Mouse (Mus musculus) forebrain, embryonic 12.5 days (tissue): ENCODE results near the gene Prps1. TPM values are rescaled to one million over a fixed set of nuclear protein-coding genes. Genes with fewer than 3 reads are reported as not detected.
A peak's percentile ranks its signal among the peaks of the same experiment; 100 is the strongest.
"Not testable (repeated sequence)": the region's sequence is repeated elsewhere in the genome, so short reads cannot be mapped to it uniquely, and the experiment has no call there.

Source experiments
- ATAC-seq: fragments of 200-750 bp; cut with Nextera tagmentation; 2 replicates; pipeline ENCODE4 v1.8.0; 2017; ENCODE audit warnings: moderate TSS enrichment; ENCODE audit not compliant: low FRiP score
- H3K27ac ChIP-seq: fragments of 300-500 bp; sonication (generic); 2 replicates; pipeline ENCODE4 v1.5.1; 2016; ENCODE audit warnings: mild to moderate bottlenecking
- H3K27me3 ChIP-seq: fragments of 300-500 bp; sonication (generic); 2 replicates; pipeline ENCODE4 v1.6.1; 2016; ENCODE audit warnings: mild to moderate bottlenecking
- H3K36me3 ChIP-seq: fragments of 300-500 bp; sonication (generic); replicated peaks from 2 replicates; pipeline ENCODE4 v1.6.1; 2016; ENCODE audit warnings: mild to moderate bottlenecking
- H3K4me1 ChIP-seq: fragments of 300-500 bp; sonication (generic); 2 replicates; pipeline ENCODE4 v1.6.1; 2016
- H3K4me2 ChIP-seq: fragments of 300-500 bp; sonication (generic); 2 replicates; pipeline ENCODE4 v1.6.1; 2016; ENCODE audit warnings: mild to moderate bottlenecking, moderate library complexity
- H3K4me3 ChIP-seq: fragments of 300-500 bp; sonication (generic); replicated peaks from 2 replicates; pipeline ENCODE4 v1.5.1; 2016; ENCODE audit warnings: mild to moderate bottlenecking
- H3K9ac ChIP-seq: fragments of 300-500 bp; sonication (generic); 2 replicates; pipeline ENCODE4 v1.6.1; 2016; ENCODE audit warnings: mild to moderate bottlenecking
- H3K9me3 ChIP-seq: fragments of 300-500 bp; sonication (generic); 2 replicates; pipeline ENCODE4 v1.6.1; 2016
- WGBS: fragments of 180-500 bp; shearing (Covaris S2); methylation state at CpG from one replicate; pipeline ENCODE4 v1.1.7; 2016; 5-methylcytosine and 5-hydroxymethylcytosine counted together
- polyA plus RNA-seq: library from polyadenylated mRNA; unstranded; fragments of >200 nt; fragmentation: Nextera tagmentation; extraction: Ambion mirVana; gene quantifications from 2 replicates; pipeline ENCODE4 v1.2.1, GENCODE M21; 2016

Gene Prps1
- polyA plus RNA-seq, 1 experiment from 2014 or later = 70.9 TPM

DNA sequence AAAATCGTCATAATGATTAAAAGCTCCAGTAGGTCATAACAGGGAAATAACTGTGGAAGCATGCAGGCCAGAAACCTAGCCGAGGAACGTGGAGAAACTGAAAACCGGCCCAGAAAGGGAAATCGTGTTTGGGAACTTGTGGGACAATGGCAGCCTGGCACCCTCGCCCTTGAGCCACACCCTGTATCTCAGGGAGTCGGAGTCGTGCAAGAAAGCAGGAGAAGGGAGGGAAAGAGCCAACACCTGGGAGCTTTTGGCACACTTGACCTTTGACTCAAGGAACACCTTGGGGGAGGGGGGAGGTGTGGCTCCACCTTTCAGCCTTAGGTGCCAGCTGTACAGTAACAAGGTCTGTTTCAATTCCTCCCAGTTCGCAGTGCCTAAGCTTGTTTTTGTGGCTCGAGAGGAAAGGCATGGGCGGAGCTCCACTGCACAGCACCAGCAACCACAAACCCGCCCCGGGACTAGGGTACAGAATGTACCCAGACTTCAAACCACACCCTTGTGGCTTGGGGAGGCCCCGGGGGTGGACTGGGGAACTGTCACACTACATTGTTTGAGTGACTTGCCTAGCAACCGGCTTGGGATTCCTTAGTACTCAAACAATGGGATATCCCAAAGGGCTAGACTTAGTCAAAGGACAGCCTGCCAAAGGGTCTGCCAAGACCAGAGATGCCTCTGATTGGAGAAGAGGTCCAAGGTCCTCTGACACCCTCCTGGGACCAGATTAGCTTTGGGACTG is 49.3 kb downstream of the Prps1 start:
- no peaks in the 10 kb centered on the region for H3K9me3 ChIP-seq
- no peaks in the 10 kb centered on the region for H3K36me3 ChIP-seq
- H3K9ac ChIP-seq = no peak overlapping the region
- peaks cover 69% of the 10 kb centered on the region for H3K27me3 ChIP-seq
- H3K4me1 ChIP-seq = peaks cover 4% of the 10 kb centered on the region; the same call in 1 of the 2 replicates
- no peak for ATAC-seq
- 52% methylated on average over 15 of the region's 15 CpGs for WGBS
- H3K4me3 ChIP-seq = no peak overlapping the region
- H3K4me2 ChIP-seq = no peak overlapping the region
- no peak overlapping the region for H3K27ac ChIP-seq

DNA sequence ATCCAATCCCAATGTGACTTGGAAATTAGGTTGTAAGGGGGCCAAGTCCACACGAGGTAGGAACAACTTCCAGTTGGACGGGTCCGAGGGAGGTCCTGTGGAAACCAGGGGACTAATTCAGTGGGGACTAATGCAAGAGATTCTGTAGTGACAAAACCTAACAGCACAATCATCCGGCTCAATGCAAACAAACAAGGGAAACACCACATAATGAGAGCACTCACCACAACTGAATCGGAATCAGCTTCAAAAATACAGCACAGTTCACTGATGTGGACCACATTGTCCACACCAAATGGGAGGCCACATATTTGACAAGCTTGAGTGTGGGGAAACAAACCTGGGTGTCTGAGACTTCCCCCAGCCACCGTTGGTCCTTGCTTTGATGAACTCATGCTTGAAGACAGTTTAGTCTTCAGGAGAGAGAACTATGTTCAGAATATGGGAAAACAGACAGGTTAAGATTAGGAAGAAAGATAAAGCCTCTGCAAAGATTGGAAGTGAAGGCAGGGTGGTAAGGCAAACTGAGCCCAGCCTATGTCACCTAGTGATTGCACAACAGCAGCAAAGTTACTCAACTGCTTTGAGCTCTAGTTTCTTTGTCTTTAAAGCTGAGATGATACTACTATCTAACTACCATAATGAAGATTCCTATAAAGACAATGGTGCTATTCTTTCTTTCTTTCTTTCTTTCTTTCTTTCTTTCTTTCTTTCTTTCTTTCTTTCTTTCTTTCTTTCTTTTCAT is 50.2 kb downstream of the Prps1 start:
- Histone ChIP-seq H3K27me3 (peaks cover 71% of the 10 kb centered on the region), H3K9ac (no peak overlapping the region), H3K9me3 (no peaks in the 10 kb centered on the region), H3K4me3 (no peak overlapping the region), H3K36me3 (no peaks in the 10 kb centered on the region), H3K4me1 (peaks cover 8% of the 10 kb centered on the region; the same call in 1 of the 2 replicates), H3K27ac (no peak overlapping the region), H3K4me2 (no peak overlapping the region)
- ATAC-seq = no peak
- WGBS = 65% methylated on average over 6 of the region's 6 CpGs

DNA sequence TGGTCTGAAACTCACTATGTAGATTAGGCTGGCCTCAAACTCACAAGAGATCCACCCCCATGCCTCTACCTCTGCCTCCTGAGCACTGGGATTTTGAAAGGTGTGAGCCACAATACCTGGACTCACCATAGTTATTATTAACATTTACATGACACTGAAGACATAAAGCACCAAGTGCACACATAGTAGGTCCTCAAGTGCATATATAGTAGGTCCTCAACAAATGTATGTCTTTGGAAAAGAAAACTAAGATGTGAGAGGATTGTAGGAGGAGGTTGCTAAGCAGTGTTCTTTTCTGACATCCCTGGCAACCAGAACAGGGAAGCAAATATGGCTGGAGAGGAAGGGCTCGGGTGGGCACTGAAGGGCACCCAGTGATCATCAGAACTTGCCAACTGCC is 51.0 kb downstream of the Prps1 start:
- ATAC-seq = no peak
- Histone ChIP-seq H3K9ac (no peak overlapping the region), H3K4me3 (no peak overlapping the region), H3K36me3 (no peaks in the 10 kb centered on the region), H3K27ac (no peak overlapping the region), H3K9me3 (no peaks in the 10 kb centered on the region), H3K27me3 (peaks cover 70% of the 10 kb centered on the region), H3K4me1 (peaks cover 13% of the 10 kb centered on the region), H3K4me2 (no peak overlapping the region)
- 100% methylated on average over 1 of the region's 1 CpGs for WGBS

DNA sequence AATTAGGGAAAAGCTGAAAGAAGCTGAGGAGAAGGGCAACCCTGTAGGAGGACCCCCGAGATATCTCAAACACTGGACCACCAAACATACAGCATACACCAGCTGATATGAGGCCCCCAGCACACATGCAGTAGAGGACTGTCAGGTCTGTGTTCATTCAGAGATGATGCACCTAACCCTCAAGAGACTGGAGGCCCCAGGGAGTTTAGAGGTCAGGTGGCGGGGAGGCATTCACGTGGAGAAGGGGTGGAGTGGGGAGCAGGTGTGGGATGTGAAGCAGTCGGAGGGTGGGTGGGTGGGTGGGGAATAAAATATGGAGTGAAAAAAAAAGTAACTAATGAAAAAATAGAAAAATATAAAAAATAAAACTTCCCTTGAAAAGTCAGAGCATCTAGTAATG is 52.4 kb downstream of the Prps1 start:
- H3K9ac ChIP-seq, H3K36me3 ChIP-seq, H3K4me3 ChIP-seq, H3K9me3 ChIP-seq, H3K4me2 ChIP-seq, H3K27ac ChIP-seq, ATAC-seq: not testable (repeated sequence)
- Histone ChIP-seq H3K4me1 (peaks cover 13% of the 10 kb centered on the region), H3K27me3 (peaks cover 76% of the 10 kb centered on the region)
- 80% methylated on average over 4 of the region's 4 CpGs for WGBS

DNA sequence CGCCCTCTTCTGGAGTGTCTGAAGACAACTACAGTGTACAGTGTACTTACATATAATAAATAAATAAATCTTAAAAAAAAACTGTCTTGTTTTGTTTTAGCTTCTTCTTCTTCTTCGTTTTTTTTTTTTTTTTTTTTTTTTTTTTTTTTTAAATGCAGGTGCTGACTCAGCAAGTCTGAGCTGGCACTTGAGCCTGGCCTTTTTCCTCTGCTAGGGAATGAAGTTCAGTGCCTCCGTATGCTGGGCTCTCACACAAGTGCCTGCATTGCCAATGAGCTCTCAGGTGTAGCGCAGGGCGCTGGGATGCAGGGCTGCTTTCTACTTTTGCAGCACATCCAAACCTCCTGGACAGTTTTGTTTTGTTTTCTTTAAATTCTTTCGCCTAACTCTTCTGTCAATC is 53.4 kb downstream of the Prps1 start:
- Histone ChIP-seq H3K9me3 (no peaks in the 10 kb centered on the region), H3K4me2 (no peak overlapping the region), H3K9ac (no peak overlapping the region), H3K4me1 (peaks cover 13% of the 10 kb centered on the region), H3K36me3 (no peaks in the 10 kb centered on the region), H3K27ac (no peak overlapping the region), H3K4me3 (no peak overlapping the region), H3K27me3 (peaks cover 82% of the 10 kb centered on the region)
- no peak for ATAC-seq
- 52% methylated on average over 6 of the region's 6 CpGs for WGBS

DNA sequence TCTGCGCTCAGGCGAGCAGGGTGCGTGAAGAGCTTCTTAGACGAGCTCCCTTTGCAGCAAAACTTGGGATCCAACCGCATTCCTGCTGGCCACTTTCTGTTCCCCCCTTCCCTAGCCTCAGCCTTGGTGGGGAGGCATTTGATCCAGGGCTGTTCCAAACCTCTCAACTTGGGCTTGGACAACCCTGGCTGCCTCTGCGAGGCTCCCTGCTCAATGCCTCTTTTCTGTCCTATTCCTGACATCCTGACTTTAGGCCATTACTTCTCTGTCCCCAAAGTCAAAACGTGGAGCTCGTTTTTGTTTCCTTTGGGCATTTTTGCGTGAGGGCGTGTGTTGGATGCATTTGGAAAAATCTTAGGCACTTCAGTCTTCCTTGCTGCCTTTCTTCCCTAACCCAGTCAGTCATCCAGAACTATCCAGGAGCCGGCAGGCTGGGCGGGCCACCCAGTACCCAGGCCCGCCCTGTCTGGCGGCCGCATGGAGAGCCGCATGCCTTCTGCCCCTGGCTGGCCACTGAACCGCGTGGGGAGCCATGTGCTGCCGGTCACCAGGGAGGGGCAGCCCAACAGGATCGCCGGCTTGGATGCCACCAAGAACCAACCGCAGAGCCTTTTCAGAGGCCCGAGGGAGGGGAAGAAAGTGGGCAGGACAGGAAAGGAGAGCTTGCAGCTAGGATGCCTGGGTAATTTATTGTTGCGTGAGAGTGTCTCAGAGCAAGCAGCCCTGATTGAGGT is 54.5 kb downstream of the Prps1 start:
- H3K4me2 ChIP-seq = peak overlapping the region; percentile 39
- no peak overlapping the region for H3K27ac ChIP-seq
- H3K36me3 ChIP-seq = no peaks in the 10 kb centered on the region
- no peaks in the 10 kb centered on the region for H3K9me3 ChIP-seq
- H3K4me3 ChIP-seq = no peak overlapping the region
- H3K27me3 ChIP-seq = peaks cover 80% of the 10 kb centered on the region
- 34% methylated on average over 20 of the region's 24 CpGs for WGBS
- ATAC-seq = no peak
- H3K9ac ChIP-seq = peak overlapping the region; percentile 12; the same call in 1 of the 2 replicates
- peaks cover 9% of the 10 kb centered on the region; the same call in 1 of the 2 replicates for H3K4me1 ChIP-seq

DNA sequence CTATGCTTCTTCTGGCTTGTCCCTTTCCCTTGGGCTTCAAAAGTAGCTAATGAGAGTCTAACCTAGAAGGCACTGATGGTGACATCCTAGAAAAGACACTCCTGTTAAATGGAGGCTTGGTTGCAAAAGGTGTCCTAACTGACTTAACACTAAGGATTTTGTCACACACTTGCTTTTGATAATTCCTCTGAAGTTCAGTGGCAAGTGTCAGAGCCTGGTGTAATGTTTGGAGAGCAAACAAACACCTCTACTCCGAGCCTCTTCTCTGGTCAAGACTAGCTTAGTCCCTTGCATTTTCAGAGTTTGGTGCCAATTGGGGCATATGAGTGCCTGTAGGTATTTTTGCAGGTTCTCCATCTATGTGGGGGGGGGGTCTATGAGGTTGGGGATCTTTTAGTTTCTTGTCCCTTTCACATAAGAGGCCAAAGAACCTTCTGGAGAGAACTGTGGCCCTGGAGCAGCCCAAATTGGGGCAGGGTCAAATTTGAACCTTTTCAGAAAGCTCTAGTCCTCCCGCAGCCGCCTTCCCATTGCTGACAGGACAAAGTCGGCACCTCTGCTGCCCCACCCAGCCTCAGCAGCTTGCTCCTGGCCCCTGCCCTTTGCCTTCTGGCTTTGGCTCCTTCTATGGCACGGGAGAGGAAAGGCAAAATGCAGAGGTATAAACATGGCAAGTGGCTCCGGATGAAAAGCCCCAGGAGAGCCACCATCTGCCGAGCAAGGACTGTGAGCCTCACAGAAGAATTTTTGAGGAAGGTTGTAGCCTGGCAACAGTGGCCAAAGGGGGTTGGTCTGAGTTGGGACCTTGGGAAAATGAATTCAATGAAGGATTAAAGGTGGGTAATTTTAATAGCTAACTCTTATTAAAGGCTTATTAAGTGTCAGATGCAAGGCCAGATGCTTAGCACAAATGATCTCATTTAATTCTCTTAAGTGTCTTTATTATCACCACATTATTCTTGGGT is 55.6 kb downstream of the Prps1 start:
- Histone ChIP-seq H3K36me3 (no peaks in the 10 kb centered on the region), H3K4me1 (peaks cover 9% of the 10 kb centered on the region; the same call in 1 of the 2 replicates), H3K27ac (no peak overlapping the region), H3K4me3 (no peak overlapping the region), H3K9ac (no peak overlapping the region), H3K9me3 (no peaks in the 10 kb centered on the region), H3K27me3 (peaks cover 81% of the 10 kb centered on the region), H3K4me2 (no peak overlapping the region)
- WGBS = 43% methylated on average over 7 of the region's 7 CpGs
- no peak for ATAC-seq

DNA sequence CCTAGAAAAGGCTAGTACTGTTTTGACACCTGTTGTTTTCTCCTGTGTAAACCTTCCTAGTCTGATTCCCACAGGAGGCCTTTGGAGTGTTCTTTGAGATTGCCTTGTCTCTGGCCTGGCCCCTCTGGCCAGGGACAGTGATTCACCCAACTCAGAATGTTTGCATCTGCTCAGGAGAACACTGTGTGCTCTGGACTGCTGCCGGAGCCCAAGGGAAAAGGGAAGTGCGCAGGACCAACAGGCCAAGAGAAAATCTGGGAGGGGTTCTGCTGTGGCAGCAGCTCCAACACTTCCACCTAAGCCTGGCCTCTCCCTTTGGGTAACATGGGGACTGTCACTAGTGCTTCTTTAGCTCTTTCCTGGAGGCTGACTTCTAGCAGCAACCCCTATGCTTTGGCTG is 57.0 kb downstream of the Prps1 start:
- ATAC-seq = no peak
- WGBS = 97% methylated on average over 2 of the region's 2 CpGs
- no peak overlapping the region for H3K4me2 ChIP-seq
- no peaks in the 10 kb centered on the region for H3K36me3 ChIP-seq
- no peak overlapping the region for H3K4me3 ChIP-seq
- no peak overlapping the region for H3K9ac ChIP-seq
- H3K4me1 ChIP-seq = peaks cover 9% of the 10 kb centered on the region; the same call in 1 of the 2 replicates
- H3K27ac ChIP-seq = no peak overlapping the region
- H3K9me3 ChIP-seq = no peaks in the 10 kb centered on the region
- peaks cover 82% of the 10 kb centered on the region for H3K27me3 ChIP-seq

DNA sequence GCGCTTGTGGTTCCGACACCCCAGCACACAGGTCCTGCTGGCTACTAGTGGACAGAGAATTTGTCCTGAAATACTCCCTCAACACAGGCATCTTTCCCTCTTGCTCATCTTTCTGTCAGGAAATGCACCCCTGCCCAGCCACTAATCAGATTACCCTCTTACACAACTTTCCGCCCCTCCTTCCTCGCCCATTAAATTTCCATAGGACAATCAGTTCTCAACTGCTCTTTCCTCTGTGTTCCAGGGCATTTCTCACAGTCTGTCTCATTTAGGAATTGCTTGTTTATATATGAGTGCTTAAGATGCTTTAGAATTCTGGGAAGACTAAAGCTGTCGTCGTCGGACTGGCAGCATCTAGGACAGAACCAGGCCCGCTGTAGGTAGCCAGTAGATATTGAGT is 61.9 kb downstream of the Prps1 start:
- H3K4me3 ChIP-seq = no peak overlapping the region
- H3K9me3 ChIP-seq = no peaks in the 10 kb centered on the region
- H3K9ac ChIP-seq = no peak overlapping the region
- no peak for ATAC-seq
- no peaks in the 10 kb centered on the region for H3K4me1 ChIP-seq
- H3K4me2 ChIP-seq = no peak overlapping the region
- no peak overlapping the region for H3K27ac ChIP-seq
- H3K27me3 ChIP-seq = peaks cover 67% of the 10 kb centered on the region
- WGBS = 83% methylated on average over 8 of the region's 8 CpGs
- H3K36me3 ChIP-seq = no peaks in the 10 kb centered on the region

DNA sequence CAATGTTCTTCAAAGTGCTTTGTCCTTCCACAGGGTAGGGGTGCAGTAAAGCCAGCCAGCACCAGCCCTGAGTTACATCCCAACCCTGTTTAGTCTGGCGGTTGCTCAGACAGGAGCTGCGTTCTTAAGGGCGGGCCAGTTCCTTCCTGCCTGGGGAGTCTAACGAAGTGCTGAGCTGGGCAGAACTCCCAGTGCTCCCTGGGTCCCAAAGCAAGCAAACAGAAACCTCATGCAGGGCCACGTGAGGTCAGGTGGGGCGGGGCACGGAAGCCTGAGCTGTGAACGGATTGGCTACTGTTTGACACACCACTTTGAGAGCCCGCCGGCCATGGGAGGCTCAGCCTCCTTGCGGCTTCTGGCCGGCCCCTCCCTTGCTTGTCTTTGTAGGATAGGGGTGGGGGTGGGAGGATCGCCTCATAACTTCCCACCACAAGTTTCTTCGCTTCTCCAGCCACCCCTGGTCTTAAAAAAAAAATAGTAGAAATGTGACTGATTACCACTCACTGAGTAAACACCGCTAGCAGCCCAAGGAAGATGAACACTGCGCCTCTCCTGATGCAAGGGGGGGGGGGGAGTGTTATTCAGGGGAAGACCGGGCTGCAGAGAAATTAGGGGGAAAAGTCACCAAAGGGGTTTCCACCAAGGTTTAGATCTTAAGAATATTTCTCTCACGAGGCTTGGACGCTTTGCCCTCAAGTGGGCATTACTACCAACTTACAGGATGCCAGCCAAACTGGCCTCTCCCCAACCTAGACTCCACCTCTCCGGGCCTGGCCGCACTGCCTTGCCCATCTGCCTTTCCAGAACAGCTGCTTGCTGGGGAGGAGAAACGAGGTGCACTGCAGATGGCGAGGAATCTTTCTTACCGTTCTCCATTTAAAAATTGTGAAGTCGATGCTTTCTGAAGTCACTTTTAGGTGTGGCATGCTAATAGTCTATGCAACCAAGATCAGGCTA is 64.0 kb downstream of the Prps1 start:
- Histone ChIP-seq H3K27ac (no peak overlapping the region), H3K27me3 (peaks cover 49% of the 10 kb centered on the region), H3K9ac (0 out of 2 replicates have a peak overlapping the region, but pooled peaks have one; percentile 4), H3K36me3 (no peaks in the 10 kb centered on the region), H3K4me3 (peak overlapping the region; percentile 14; the same call in 1 of the 2 replicates), H3K9me3 (no peaks in the 10 kb centered on the region), H3K4me1 (no peaks in the 10 kb centered on the region), H3K4me2 (peak overlapping the region; percentile 48)
- peak; percentile 91 for ATAC-seq
- 23% methylated on average over 25 of the region's 25 CpGs for WGBS
